Mouse (Mus musculus) naive thymus-derived CD4-positive, alpha-beta T cell, adult 2 months (primary cell): ENCODE data around the gene Rbbp8nl.

Source experiments
- DNase-seq: peaks from one replicate; pipeline ENCODE4 v3.0.0-alpha.2; 2011; ENCODE audit warnings: low read depth

Gene Rbbp8nl

GRCm38 (mm10) chr2:180289440-180290108, at the start of gene Rbbp8nl:
Gene Rbbp8nl (minus strand): TSS chr2:180289879.
- DNase-seq, result no peak

GRCm38 (mm10) chr2:180334551-180334986, 44.9 kb upstream of the Rbbp8nl start, which contains the start of gene Gata5:
Gene Gata5 (minus strand): TSS chr2:180334699.
- DNase-seq, result no peak

- DNase-seq, result no peak
Observed at GRCm38 (mm10) chr2:180333778-180334550, 44.3 kb upstream of the Rbbp8nl start.

DNA sequence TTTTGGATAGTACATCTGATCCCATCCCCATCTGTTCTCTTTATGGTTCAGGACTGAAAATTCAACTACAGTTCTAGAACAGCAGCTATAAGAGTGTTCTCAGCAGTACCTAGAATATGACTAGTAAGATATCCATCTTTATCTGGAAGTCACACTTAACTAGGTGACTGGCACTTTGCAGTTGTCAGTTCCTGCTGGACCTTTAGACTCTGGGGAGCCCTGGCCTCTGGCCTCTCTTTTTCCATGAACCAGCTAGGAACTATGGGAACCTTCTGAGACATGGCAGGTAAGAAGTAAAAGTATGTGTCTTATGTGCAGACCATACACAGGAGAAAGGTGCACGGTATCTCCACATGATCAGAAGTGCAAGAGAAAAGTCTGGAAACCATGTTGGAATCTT, 39.8 kb upstream of the Rbbp8nl start:
- DNase-seq, result no peak

- no peak for DNase-seq
Observed at GRCm38 (mm10) chr2:180322674-180323355, 33.1 kb upstream of the Rbbp8nl start.

DNA sequence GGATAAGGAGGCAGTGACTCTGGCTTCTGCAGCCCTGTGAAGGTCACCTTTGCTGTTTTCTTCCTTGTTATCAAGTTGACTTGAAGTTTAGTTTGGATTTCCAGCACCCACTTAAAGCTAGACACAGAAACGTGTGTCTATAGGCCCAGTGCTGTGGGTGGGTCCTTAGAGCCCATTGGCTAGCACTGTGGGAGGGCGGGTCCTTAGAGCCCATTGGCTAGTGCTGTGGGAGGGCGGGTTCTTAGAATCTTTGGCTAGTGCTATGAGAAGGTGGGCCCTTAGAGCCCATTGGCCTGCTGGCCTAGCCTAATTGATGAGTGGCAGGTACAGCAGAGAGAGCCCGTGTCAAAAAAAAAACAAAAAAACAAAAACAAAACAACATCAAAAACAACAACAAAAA, 30.5 kb upstream of the Rbbp8nl start:
- no peak for DNase-seq

DNA sequence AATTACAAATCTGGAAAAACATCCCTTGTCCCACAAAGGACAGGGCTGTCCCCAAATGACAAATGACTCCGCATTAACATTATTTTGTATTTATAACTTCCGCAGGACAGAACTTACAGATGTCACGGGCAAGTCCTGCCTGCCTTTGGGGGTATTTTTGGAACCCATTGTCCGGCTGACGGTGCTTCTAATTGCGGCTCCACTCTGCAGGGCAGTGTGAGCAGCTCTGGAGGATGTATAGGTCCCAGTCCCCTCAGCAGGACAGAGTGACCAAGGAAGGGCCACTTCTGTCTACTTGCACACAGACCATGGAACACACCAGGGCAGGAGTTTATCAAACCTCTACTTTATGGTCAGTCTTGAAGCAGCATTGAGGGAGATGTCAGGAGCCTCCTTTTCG, 27.9 kb upstream of the Rbbp8nl start:
- no peak for DNase-seq

DNA sequence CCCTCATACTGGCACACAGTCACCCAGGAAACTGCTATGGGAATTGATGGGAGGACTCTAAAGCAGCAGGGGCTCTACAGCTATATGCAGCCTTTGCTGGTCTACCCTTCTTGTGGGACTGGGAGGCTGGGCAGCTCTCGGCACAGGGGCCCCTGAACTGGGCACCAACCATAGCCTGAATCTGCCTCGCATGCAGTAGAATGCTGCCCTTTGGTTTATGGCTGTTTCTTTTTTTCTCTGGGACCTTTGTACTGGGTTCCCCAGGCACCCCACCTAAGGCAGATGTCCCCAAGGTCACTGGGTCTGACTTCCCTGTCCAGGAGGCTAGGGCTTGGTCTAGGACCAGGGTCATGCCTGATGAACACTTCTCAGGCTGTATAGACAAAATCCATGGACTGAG, 24.6 kb upstream of the Rbbp8nl start:
- no peak for DNase-seq

DNA sequence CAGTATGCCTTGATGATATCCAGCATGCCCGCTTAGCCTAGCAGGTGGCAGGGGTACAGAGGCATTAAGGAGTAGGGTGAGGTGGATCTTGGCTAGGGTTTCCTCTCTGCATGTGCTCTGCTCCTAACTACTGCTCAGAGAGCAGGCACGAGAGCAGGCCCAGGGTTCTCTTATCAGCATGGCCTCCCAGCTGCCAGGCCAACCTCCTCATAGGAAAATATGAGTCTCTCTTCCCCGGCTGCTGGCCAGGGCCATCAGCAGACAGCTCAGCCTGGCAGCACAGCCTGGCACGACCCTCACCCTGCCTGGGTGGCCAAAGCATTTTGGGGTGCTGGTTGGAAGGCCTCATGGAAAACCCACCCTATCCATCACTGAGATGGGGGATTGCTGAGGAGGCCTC, 21.5 kb upstream of the Rbbp8nl start:
- DNase-seq, result no peak

DNA sequence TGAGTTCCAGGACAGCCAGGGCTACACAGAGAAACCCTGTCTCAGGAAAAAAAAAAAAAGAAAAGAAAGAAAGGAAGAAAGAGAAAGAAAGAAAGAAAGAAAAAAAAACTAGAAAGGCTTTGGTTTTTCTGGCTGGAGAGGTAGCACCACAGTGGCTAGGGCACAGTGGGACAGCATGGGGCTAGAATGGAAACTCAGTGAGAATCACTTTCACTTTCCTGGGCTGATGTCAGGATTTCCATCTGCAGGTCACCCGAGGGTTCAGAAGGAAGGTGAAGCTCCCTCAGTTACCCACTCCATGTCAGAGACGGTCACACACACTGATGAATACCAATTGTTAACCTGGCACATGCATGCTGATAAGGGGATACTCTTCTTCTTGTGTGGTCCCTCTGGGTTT, 18.0 kb upstream of the Rbbp8nl start:
- DNase-seq, result no peak

DNA sequence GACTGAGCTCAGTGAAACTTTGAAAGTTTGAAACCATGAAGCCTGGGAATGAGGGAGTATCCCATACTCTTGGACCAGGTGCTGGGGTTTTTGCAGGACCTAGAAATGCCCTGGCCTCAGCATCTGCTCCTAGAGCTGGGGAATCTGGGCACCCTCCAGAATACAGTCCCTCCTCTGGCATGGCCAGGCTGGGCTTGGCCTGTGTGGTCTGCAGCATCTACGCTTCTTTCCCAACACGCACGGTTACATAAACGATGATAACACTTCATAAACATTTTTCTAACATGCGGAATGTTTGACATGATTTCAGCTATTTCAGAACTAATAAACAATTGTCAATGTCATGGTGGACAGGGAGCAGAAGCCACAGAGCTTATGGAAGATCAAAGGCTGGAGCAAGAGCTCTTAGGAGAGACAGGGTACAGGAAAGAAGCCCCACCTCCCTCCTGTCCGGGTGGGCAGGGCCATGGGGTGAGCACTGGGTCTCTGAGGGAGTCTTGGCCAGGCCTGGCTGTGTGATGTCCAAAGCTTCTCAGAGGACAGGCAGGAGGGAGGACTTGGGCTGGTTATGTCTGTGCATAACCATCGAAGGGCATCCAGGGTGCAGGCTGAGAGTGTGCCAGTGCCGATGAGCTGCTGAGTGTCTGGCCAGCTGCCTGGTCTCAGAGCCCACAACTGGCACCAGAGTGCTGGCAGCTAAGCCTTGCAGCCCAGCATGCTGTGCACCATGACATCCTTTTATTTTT, 16.9 kb upstream of the Rbbp8nl start:
- DNase-seq, result no peak

- DNase-seq, result no peak
Observed at GRCm38 (mm10) chr2:180306009-180306408, 16.3 kb upstream of the Rbbp8nl start.

GRCm38 (mm10) chr2:180305490-180305889, 15.8 kb upstream of the Rbbp8nl start:
- peak; percentile 45 for DNase-seq

- DNase-seq, result no peak
Observed at GRCm38 (mm10) chr2:180304554-180304953, 14.9 kb upstream of the Rbbp8nl start.

DNA sequence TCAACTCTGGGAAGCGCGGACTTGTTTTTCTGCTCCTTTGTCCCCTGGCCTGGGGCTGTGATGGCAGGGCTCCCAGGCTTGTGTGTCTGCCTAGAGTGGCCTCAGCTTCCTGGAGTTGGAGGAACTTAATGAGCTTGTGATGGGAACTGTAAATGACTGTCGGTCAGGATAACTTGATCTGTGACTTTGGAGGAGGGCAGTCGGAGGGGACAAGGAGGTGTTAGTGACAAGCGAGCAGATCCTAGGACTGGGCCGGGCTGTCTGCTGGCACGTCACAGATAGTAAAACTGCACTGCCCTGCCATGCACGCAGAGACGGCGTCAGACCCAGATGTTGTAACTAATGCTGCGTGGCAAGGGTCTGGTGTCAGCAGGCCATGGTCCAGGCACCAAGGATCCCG, 13.8 kb upstream of the Rbbp8nl start:
- no peak for DNase-seq

GRCm38 (mm10) chr2:180302201-180302600, 12.5 kb upstream of the Rbbp8nl start:
- DNase-seq, result no peak

- DNase-seq, result no peak
Observed at GRCm38 (mm10) chr2:180300771-180301170, 11.1 kb upstream of the Rbbp8nl start.

DNA sequence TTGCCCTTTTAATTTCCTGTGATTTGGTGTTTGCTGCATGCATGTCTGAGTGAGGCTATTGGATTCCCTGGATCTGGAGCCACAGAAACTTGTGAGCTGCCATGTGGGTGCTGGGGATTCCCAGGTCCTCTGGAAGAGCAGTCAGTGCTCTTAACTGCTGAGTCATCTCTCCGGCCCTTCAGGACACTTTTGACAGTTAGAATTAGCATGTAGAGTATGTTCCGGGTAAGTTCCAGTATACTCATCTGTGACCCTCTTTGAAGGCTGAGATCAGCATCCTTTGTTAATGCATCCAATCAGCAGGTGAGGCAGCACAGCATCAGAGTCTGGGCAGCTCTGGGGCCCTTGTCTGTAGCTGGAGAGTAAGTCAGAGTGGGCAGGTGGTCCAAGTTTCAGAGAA, 10.6 kb upstream of the Rbbp8nl start:
- DNase-seq, result no peak

- no peak for DNase-seq
Observed at GRCm38 (mm10) chr2:180292906-180293305, 3.2 kb upstream of the Rbbp8nl start.

DNA sequence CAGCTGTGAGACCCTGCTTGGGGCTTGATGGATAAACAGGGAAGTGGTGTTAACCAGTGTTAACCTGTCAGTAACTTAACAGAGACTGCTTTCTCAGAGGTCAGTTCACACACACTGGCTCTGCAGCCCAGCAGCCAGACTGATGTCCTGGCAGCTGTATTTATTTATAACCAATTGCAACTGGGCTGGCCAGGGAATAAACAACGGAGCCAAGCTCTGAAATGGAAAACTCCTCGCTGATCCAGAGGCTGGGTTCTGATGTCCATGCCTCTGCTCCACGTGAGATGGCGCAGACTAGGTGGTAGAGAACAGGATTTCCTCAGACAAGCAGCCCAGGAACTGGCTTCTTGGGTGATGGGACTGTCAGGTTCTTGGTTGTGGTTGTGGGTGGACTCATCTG, 2.3 kb upstream of the Rbbp8nl start:
- DNase-seq, result no peak

GRCm38 (mm10) chr2:180291566-180291965, 1.9 kb upstream of the Rbbp8nl start:
- DNase-seq, result no peak

- DNase-seq, result no peak
Observed at GRCm38 (mm10) chr2:180290503-180290902, 824 bp upstream of the Rbbp8nl start.
